30 mouse cellular contexts compared by ENCODE assay signal in genomic region chr3:27932391-27932790, GRCm38 (mm10). TPM values are rescaled to one million over a fixed set of nuclear protein-coding genes. Genes with fewer than 3 reads are reported as not detected.
"Had no signal": no experiment of that assay in that cellular context is flagged by ENCODE, and none has a peak within 500 bp of the region (broad histone marks: within the 10 kb centered on the region; RNA-seq: fewer than 3 reads in every experiment).

No protein-coding gene starts in this region.

- H3K9me3 ChIP-seq: heart, embryonic 13.5 days; heart, embryonic 15.5 days; hindbrain, embryonic 12.5 days; limb, embryonic 10.5 days; liver, embryonic 12.5 days had no signal

- H3K36me3 ChIP-seq: heart, embryonic 13.5 days; heart, embryonic 15.5 days; hindbrain, embryonic 10.5 days; hindbrain, embryonic 12.5 days; limb, embryonic 10.5 days; limb, embryonic 12.5 days; liver, embryonic 12.5 days had no signal

- H3K9ac ChIP-seq: heart, embryonic 13.5 days; heart, embryonic 15.5 days; hindbrain, embryonic 12.5 days; hindbrain, embryonic 14.5 days; limb, embryonic 12.5 days; liver, embryonic 12.5 days had no signal

- H3K4me2 ChIP-seq: heart, embryonic 11.5 days; heart, embryonic 13.5 days; heart, embryonic 15.5 days; hindbrain, embryonic 12.5 days; hindbrain, embryonic 14.5 days; limb, embryonic 12.5 days; liver, embryonic 12.5 days had no signal

- H3K27ac ChIP-seq: gastrocnemius, adult 2 months; heart, adult 2 months; heart, embryonic 13.5 days; heart, embryonic 15.5 days; hindbrain, embryonic 10.5 days; hindbrain, embryonic 12.5 days; hindbrain, embryonic 14.5 days; layer of hippocampus, adult 2 months; left cerebral cortex, adult 2 months; limb, embryonic 10.5 days; limb, embryonic 12.5 days; liver, embryonic 12.5 days had no signal

- H3K4me1 ChIP-seq: heart, embryonic 13.5 days; heart, embryonic 15.5 days; hindbrain, embryonic 10.5 days; hindbrain, embryonic 12.5 days; limb, embryonic 10.5 days; limb, embryonic 12.5 days; liver, embryonic 12.5 days had no signal

- H3K4me3 ChIP-seq: gastrocnemius, adult 2 months; heart, adult 2 months; heart, embryonic 13.5 days; heart, embryonic 15.5 days; hindbrain, embryonic 10.5 days; hindbrain, embryonic 12.5 days; layer of hippocampus, adult 2 months; left cerebral cortex, adult 2 months; limb, embryonic 10.5 days; limb, embryonic 12.5 days; liver, embryonic 12.5 days had no signal

- ATAC-seq: forebrain, embryonic 16.5 days; hindbrain, embryonic 16.5 days; inflammation-experienced regulatory T-cells, adult 6 months; intestine, postnatal 0 days; liver, embryonic 12.5 days had no signal

- H3K27me3 ChIP-seq: heart, embryonic 13.5 days; heart, embryonic 15.5 days; limb, embryonic 12.5 days had no signal

- DNase-seq: gastrocnemius, adult 2 months; gastrocnemius, postnatal 10 days; gastrocnemius, postnatal 25 days; heart, adult 2 months; heart, postnatal 4 days; kidney, adult 18-20 months; kidney, adult 8-10 months; kidney, postnatal 10 days; kidney, postnatal 25 days; kidney, postnatal 4 days; liver had no signal

RNA-seq across cellular contexts. Expression of gene Tmem212, which starts 36.2 kb away (rescaled TPM):
- polyA plus RNA-seq: forebrain, embryonic 16.5 days; frontal cortex, adult 2 months; heart, embryonic 11.5 days; heart, embryonic 13.5 days; heart, embryonic 15.5 days; heart, postnatal 0 days; hindbrain, embryonic 10.5 days; hindbrain, embryonic 12.5 days; hindbrain, embryonic 14.5 days; inflammation-experienced regulatory T-cells, adult 6 months; kidney, embryonic 14.5 days; limb, embryonic 10.5 days; limb, embryonic 12.5 days; limb, embryonic 14.5 days; liver, embryonic 12.5 days had no signal
